Mouse (Mus musculus) yolk sac, embryonic 10.5 days (tissue): ENCODE measurements around the gene Fam205a3.
"Not testable (repeated sequence)": the region's sequence is repeated elsewhere in the genome, so short reads cannot be mapped to it uniquely, and the experiment has no call there.

Experiments
- DNase-seq: peaks from one replicate; pipeline ENCODE4 v3.0.0-alpha.2; 2017; ENCODE audit warnings: low spot score

Fam205a3 gene

GRCm38 (mm10) chr4:42318034-42318433 lies at the start of gene Fam205a3:
Gene Fam205a3 (plus strand): TSS chr4:42318334.
- not testable (repeated sequence) for DNase-seq

- not testable (repeated sequence) for DNase-seq
These were observed 24.2 kb upstream of the Fam205a3 start, which contains the start of gene Gm21953 for GRCm38 (mm10) chr4:42293967-42294366. Gene Gm21953 (plus strand): TSS chr4:42294267.
